Mouse (Mus musculus) liver, embryonic 16.5 days (tissue): Measurements from ENCODE around the gene Svop. TPM values are rescaled to one million over a fixed set of nuclear protein-coding genes. Genes with fewer than 3 reads are reported as not detected.

ENCODE experiments used
- ATAC-seq: fragments of 200-750 bp; cut with Nextera tagmentation; 2 replicates; pipeline ENCODE4 v1.8.0; 2017; ENCODE audit warnings: low read depth, mild to moderate bottlenecking, moderate number of reproducible peaks, moderate library complexity
- H3K27ac ChIP-seq: fragments of 300-500 bp; sonication (generic); 2 replicates; pipeline ENCODE4 v1.5.1; 2014; ENCODE audit warnings: mild to moderate bottlenecking, low read length
- H3K27me3 ChIP-seq: fragments of 300-500 bp; sonication (generic); 2 replicates; pipeline ENCODE4 v1.6.1; 2014; ENCODE audit warnings: low read depth, low read length, mixed read lengths; ENCODE audit not compliant: control insufficient read depth, insufficient read depth
- H3K36me3 ChIP-seq: fragments of 300-500 bp; sonication (generic); 2 replicates; pipeline ENCODE4 v1.6.1; 2014; ENCODE audit warnings: mild to moderate bottlenecking; ENCODE audit not compliant: control insufficient read depth, insufficient read depth
- H3K4me1 ChIP-seq: fragments of 300-500 bp; sonication (generic); 2 replicates; pipeline ENCODE4 v1.6.1; 2014; ENCODE audit warnings: low read depth, low read length, mixed read lengths; ENCODE audit not compliant: control insufficient read depth
- H3K4me2 ChIP-seq: fragments of 300-500 bp; sonication (generic); 2 replicates; pipeline ENCODE4 v1.6.1; 2014; ENCODE audit warnings: low read depth, low read length, mixed read lengths
- H3K4me3 ChIP-seq: fragments of 300-500 bp; sonication (generic); 2 replicates; pipeline ENCODE4 v1.5.1; 2014; ENCODE audit warnings: low read depth, mild to moderate bottlenecking, low read length
- H3K9ac ChIP-seq: fragments of 300-500 bp; sonication (generic); 2 replicates; pipeline ENCODE4 v1.6.1; 2014; ENCODE audit warnings: low read depth, low read length
- H3K9me3 ChIP-seq: fragments of 300-500 bp; sonication (generic); replicated peaks from 2 replicates; pipeline ENCODE4 v1.6.1; 2016; ENCODE audit warnings: low read length; ENCODE audit not compliant: control insufficient read depth
- WGBS: fragments of 180-500 bp; shearing (Covaris S2); extraction: QIAGEN DNeasy Blood & Tissue Kit; methylation state at CpG from one replicate; pipeline ENCODE4 v1.1.7; 2014; ENCODE audit not compliant: insufficient replicate concordance; 5-methylcytosine and 5-hydroxymethylcytosine counted together
- polyA plus RNA-seq: library from polyadenylated mRNA; unstranded; fragments of >200 nt; fragmentation: Nextera tagmentation; extraction: Ambion mirVana; gene quantifications from 2 replicates; pipeline ENCODE4 v1.2.1, GENCODE M21; 2015

Svop gene
- polyA plus RNA-seq, 1 experiment from 2014 or later: 0.05 TPM

DNA sequence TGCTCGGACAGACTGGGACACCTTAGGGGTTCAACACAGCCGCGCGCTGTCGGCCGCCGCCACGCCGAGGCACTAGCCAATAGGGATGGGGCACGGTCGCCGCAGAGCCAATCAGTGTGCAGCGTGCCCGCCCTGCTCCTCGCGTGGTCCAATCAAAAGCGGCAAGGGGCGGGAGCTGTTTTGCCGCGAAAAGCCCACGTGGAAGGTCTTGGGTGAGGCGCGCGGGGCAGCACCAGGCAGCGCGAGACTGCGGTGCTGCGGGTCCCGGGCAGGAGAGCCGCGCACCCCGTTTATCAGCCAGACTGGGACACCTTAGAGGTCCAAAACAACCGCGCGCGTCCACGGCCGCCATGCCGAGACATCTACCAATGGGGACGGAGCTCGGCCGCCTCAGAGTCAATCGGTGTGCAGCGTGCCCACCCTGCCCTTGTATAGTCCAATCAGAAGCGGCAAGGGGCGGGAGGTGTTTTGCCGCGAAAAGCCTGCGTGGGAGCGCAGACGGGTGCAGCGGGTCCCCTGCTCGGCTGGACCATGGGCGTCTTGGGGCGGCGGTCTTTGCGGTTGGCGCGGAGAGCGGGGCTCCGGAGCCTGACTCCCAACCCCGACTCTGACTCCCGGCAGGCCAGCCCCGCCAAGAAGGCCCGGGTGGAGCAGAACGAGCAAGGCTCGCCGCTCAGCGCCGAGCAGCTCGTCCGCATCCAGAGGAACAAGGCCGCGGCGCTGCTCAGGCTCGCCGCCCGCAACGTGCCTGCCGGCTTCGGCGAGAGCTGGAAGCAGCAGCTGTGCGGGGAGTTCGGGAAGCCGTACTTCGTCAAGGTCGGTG lies 39.5 kb upstream of the Svop start:
- under 1% methylated on average over 85 of the region's 87 CpGs for WGBS

DNA sequence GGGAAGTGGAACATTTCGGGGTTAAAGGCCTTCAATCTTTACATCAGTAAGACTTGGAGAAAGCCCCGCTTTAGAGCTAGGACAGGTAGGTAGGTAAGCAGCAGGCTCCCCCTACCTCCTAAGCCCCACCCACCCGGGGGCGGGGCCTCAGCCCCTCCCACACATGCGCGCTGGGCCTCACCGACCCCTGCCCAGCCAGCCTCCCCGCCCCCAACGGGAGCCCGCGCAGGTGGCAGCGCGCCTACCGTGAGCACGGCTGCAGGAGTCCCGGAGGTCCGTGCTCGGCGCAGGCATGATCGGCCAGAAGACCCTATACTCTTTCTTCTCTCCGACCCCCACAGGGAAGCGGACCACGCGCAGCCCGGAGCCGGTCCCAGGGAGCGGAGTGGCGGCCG lies 38.8 kb upstream of the Svop start, which contains the start of gene Ung:
Gene Ung, plus strand, starts transcription at position 176 of the 395 bp plus-strand sequence.
- peak within 1 kb of the TSS; percentile 100 for H3K4me2 ChIP-seq
- peak within 1 kb of the TSS; percentile 74 for H3K27ac ChIP-seq
- H3K9me3 ChIP-seq: no peaks in the 10 kb centered on the region
- peaks cover 56% of the 10 kb centered on the region for H3K4me1 ChIP-seq
- ATAC-seq: peak; percentile 22; the same call in 1 of the 2 replicates
- H3K9ac ChIP-seq: peak within 1 kb of the TSS; percentile 65
- peak within 1 kb of the TSS; percentile 79 for H3K4me3 ChIP-seq
- no peaks in the 10 kb centered on the region for H3K27me3 ChIP-seq
- WGBS: 2% methylated on average over 29 of the region's 29 CpGs
- H3K36me3 ChIP-seq: no peaks in the 10 kb centered on the region

More for the DNA sequence above, 39.5 kb upstream of the Svop start:
- Histone ChIP-seq H3K9ac (peak overlapping the region; percentile 65), H3K4me1 (peaks cover 56% of the 10 kb centered on the region), H3K27ac (peak overlapping the region; percentile 74), H3K4me2 (peak overlapping the region; percentile 100), H3K27me3 (no peaks in the 10 kb centered on the region), H3K36me3 (no peaks in the 10 kb centered on the region), H3K9me3 (no peaks in the 10 kb centered on the region), H3K4me3 (peak overlapping the region; percentile 79)
- ATAC-seq: peak; percentile 94

DNA sequence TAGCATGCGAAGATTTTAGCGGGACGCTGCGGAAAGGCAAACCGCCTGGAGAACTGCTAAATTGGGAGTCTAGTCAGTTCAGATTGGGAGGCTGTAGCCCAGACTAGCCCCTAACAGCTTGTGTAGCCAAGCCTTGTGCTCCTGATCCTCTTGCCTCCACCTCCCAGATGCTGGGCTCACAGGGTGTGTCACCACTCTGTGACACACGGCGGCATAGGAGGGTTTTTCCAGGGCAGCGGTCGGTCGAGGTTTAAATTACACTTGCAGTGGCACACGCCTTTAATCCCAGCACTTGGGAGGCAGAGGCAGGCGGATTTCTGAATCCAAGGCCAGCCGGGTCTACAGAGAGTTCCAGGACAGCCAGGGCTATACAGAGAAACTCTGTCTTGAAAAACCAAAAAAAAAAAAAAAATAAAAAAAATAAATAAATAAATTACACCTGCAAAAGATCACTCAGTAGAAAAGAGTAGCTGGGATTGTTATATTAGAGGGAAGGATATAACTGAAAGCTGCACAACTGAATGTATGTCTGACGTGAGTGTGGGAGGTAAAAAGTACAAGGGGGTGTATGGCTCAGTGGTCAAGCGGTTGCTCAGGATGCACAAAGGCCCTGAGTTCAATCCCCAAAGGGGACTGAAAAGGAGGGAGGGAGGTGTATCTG lies 38.3 kb upstream of the Svop start:
- Histone ChIP-seq H3K4me2 (peak overlapping the region; percentile 100), H3K27ac (no peak overlapping the region), H3K9ac (no peak overlapping the region), H3K4me3 (peak overlapping the region; percentile 79; the same call in 1 of the 2 replicates), H3K36me3 (no peaks in the 10 kb centered on the region), H3K9me3 (no peaks in the 10 kb centered on the region), H3K27me3 (no peaks in the 10 kb centered on the region), H3K4me1 (peaks cover 56% of the 10 kb centered on the region)
- 73% methylated on average over 15 of the region's 15 CpGs for whole genome bisulfite sequencing
- no peak for ATAC-seq

DNA sequence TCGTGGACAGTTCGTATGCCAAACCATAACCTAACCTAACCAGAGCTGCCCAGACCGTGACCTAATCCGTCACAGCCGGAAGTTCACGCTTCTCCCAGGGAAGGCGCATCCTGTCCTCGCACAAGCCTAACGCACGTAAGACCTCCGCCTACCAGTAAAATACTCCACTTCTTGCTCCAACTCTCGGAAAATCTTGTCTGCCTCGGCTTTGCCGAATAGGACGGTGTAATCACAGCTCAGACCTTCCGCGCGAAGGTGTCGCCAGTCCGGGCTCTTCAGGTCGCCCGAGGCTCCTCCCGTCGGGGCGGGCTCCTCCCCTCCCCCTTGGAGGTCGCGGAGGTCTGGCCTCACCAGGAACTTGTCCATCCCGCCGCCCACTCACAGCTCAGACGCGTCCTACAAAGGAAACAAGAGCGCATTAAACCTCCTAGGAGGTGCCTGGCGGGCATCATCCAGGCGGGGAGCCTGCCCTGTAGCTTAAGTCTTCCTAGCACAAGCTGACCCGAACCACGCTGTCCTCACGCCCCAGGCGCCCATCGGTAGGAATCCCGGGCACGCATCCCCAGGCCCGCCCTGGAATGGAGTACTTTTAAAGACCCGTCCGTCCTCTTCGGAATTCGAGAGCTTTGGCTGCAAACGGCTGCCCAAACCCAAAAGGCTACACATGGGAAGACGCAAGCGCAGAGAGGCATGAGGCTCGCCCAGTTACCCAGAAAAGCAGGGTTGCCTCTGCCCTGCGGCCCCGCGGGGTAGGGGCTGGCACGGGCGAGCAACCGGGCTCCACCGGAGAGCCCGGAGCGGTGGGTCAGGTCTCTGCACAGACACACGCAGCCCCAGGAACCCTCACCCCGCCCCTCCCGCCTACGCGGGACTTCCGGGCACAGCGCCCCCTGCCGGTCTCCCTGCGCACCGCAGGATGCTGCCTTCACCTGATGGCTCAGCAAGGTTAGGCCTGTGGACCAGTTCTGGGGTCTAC lies 36.3 kb upstream of the Svop start, which contains the start of gene Alkbh2:
Gene Alkbh2, minus strand, starts transcription at position 845 of the 976 bp plus-strand sequence.
- Histone ChIP-seq H3K4me1 (peaks cover 38% of the 10 kb centered on the region), H3K27ac (peak within 1 kb of the TSS; percentile 84)
- WGBS: under 1% methylated on average over 69 of the region's 69 CpGs

DNA sequence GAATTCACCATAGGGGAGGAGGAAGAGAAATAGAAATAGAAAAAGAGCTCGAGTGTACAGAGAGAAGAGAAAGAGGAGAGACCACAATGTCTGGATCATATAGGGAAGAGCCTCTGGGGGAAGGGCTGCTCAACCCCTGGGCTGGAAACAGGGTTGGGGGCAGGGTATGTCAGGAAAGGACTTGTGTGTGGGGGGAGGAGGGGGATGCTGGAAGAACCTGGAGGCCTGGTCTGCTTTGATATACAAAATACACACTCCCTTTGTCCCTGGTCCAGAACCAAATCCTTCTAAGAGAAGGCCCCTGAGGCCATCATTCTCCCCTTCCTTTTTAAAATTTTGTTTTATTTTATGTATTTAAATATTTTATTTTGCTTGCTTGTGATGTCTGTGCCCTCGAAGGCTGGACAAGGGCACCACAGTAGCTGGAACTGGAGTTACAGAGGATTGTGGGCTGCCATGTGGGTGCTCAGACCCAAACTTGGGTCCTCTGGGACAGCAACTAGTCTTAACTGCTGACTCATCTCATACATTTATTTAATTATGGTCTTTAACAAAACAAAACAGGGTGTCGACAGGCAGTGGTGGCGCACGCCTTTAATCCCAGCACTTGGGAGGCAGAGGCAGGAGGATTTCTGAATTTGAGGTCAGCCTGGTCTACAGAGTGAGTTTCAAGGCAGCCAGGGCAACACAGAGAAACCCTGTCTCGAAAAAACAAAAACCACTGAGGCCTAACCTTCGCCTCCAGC lies 35.3 kb upstream of the Svop start:
- WGBS: 68% methylated on average over 7 of the region's 7 CpGs
- ATAC-seq: no peak
- H3K9me3 ChIP-seq: no peaks in the 10 kb centered on the region
- 0 out of 2 replicates have a peak overlapping the region, but pooled peaks have one; percentile 6 for H3K27ac ChIP-seq
- peak overlapping the region; percentile 76 for H3K4me3 ChIP-seq
- H3K4me2 ChIP-seq: peak overlapping the region; percentile 99
- H3K9ac ChIP-seq: no peak overlapping the region
- peaks cover 28% of the 10 kb centered on the region for H3K4me1 ChIP-seq
- no peaks in the 10 kb centered on the region for H3K27me3 ChIP-seq
- H3K36me3 ChIP-seq: no peaks in the 10 kb centered on the region

More for the DNA sequence above, 36.3 kb upstream of the Svop start, which contains the start of gene Alkbh2:
- Histone ChIP-seq H3K9ac (peak within 1 kb of the TSS; percentile 73), H3K27me3 (no peaks in the 10 kb centered on the region), H3K4me2 (peak within 1 kb of the TSS; percentile 99), H3K9me3 (no peaks in the 10 kb centered on the region), H3K4me3 (peak within 1 kb of the TSS; percentile 76), H3K36me3 (no peaks in the 10 kb centered on the region)
- peak; percentile 9; the same call in 1 of the 2 replicates for ATAC-seq

DNA sequence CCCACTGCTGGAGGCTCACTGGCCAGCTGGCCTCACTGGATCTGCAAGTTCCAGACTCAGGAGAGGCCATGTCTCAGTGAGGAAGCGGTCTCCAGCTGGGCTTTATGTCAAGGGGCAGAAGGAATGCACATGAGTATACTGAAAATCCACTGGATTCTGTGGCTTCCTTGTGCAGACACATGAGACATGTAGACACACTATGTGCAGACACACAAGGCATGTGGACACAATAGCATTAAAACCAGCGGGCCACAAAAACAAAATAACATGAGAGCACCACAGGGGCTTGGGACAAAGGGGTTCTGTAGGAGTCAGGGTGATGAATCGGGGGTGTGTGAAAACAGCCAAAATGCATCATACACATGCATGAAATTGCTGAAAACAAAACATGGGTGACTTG lies 34.6 kb upstream of the Svop start:
- H3K9ac ChIP-seq: no peak overlapping the region
- H3K4me2 ChIP-seq: no peak overlapping the region
- H3K27me3 ChIP-seq: no peaks in the 10 kb centered on the region
- WGBS: 72% methylated on average over 3 of the region's 3 CpGs
- H3K4me1 ChIP-seq: peaks cover 22% of the 10 kb centered on the region
- H3K4me3 ChIP-seq: no peak overlapping the region
- no peaks in the 10 kb centered on the region; the same call in 1 of the 2 replicates for H3K36me3 ChIP-seq
- 0 out of 2 replicates have a peak overlapping the region, but pooled peaks have one; percentile 6 for H3K27ac ChIP-seq
- ATAC-seq: no peak
- no peaks in the 10 kb centered on the region for H3K9me3 ChIP-seq

DNA sequence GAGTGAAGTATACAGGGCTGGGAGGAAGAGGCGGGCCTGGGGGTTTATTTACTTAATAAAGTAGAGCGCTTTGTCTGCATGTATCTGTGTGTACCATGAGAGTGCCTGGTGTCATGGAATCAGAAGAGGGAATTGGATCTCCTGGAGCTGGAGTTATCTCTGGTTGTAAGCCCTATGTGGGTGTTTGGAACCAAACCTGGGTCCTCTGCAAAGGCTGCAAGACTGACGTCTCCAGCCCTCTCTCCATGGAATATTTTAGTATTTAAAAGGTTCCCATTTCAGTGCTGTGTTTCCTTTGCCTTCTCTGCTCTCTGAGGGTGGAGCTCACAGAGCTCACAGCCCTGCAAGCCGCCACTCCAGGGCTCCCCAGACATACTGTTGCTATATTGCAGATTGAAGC lies 28.4 kb upstream of the Svop start:
- H3K36me3 ChIP-seq: no peaks in the 10 kb centered on the region; the same call in none of the 2 replicates
- WGBS: 67% methylated on average over 4 of the region's 4 CpGs

DNA sequence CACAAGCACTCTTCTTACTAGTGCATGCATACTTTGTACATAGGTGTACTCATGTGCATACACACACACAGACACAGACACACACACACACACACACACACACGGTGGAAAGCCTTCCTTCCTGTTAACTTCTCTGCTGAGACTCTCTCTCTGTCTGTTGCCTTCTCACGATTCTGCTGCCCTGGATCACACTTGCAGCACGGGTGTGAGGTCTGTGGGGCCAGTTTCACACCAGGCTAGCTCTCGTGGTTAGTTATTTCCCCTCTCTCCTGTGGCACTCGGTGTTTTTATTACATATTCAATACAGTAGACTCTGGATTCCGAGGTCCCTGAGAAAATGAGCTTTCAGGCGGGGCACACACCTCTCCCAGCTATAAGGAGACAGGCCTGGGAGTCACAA lies 25.2 kb upstream of the Svop start:
- Histone ChIP-seq H3K36me3 (no peaks in the 10 kb centered on the region; the same call in none of the 2 replicates), H3K27me3 (no peaks in the 10 kb centered on the region), H3K9me3 (no peaks in the 10 kb centered on the region), H3K4me1 (no peaks in the 10 kb centered on the region), H3K4me3 (no peak overlapping the region), H3K27ac (no peak overlapping the region), H3K9ac (no peak overlapping the region), H3K4me2 (no peak overlapping the region)
- 43% methylated on average over 7 of the region's 7 CpGs for WGBS
- ATAC-seq: no peak

More for the DNA sequence above, 28.4 kb upstream of the Svop start:
- Histone ChIP-seq H3K4me1 (no peaks in the 10 kb centered on the region), H3K9me3 (no peaks in the 10 kb centered on the region), H3K27me3 (no peaks in the 10 kb centered on the region), H3K4me3 (no peak overlapping the region), H3K27ac (no peak overlapping the region), H3K4me2 (no peak overlapping the region), H3K9ac (no peak overlapping the region)
- ATAC-seq: no peak
